Mouse (Mus musculus) stomach, postnatal 0 days (tissue): ENCODE results near the gene Pgam1.

Experiments
- CTCF ChIP-seq: IDR thresholded peaks from 2 replicates; pipeline ENCODE4 v1.5.1; 2016; ENCODE audit warnings: antibody characterized with exemption, low read depth, mild to moderate bottlenecking, moderate library complexity
- EP300 ChIP-seq: optimal IDR thresholded peaks from 2 replicates; pipeline ENCODE3; 2016; ENCODE audit warnings: antibody characterized with exemption

- TF ChIP-seq CTCF (no peak), EP300 (no peak)
Measured at GRCm38 (mm10) chr19:41933179-41934086, 21.7 kb downstream of the Pgam1 start, which contains the start of the genes Exosc1 and Zdhhc16.
